Mouse (Mus musculus): Measurements from ENCODE around the gene Ankrd49. TPM values are rescaled to one million over a fixed set of nuclear protein-coding genes. Genes with fewer than 3 reads are reported as not detected.

Ankrd49 gene
- polyA plus RNA-seq, 1 experiment from 2014 or later: 20.7 TPM

DNA sequence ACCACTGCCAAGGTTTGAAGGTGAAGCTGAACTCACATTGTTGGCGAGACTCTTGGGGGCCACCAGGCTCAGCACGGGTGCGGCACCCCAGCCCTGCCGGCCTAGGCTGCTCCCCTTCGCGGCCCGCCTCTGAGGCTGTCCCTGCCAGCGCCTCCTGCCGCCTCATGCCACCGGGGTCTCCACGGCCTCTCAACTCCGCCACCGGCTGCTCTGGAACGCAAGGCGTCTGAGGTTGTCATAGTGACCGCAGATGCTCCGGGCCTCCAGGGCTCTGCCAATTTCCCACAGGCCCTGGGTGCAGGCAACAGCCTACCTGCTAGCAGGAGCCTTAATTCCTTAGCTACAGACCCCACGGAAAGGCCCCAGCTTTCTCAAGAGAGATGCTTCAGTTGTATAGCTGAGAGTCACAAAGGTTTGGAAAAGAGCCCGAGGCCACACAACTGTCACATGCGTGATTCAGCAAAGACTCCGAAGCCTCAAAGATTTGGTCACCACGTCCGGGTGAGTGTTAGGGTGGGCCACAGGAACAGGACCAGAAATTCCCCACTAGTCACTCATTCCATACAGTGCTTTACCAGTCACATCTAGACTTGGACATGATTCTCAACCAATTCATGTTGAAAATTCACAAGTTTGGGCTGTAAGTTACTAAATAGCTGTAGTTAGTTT, 13.7 kb downstream of the Ankrd49 start, which contains the start of gene 1700012B09Rik:
1700012B09Rik (minus strand) TSS at position 228 of the 669 bp plus-strand sequence.
- Histone ChIP-seq H3K4me1 (peaks cover 6% of the 10 kb centered on the region), H3K9me3 (no peaks in the 10 kb centered on the region), H3K4me3 (peak within 1 kb of the TSS; percentile 12; the same call in 1 of the 2 replicates), H3K36me3 (no peaks in the 10 kb centered on the region), H3K4me2 (peak within 1 kb of the TSS; percentile 52), H3K27me3 (replicated peaks) (peaks cover 68% of the 10 kb centered on the region), H3K27ac (replicated peaks) (no peak within 1 kb of the TSS), H3K9ac (0 out of 2 replicates have a peak within 1 kb of the TSS, but pooled peaks have one; percentile 44)
- 20% methylated on average over 23 of the region's 23 CpGs for WGBS
- ATAC-seq (ENCODE audit: extremely low read depth, insufficient number of reproducible peaks, low FRiP score, low TSS enrichment): no peak

DNA sequence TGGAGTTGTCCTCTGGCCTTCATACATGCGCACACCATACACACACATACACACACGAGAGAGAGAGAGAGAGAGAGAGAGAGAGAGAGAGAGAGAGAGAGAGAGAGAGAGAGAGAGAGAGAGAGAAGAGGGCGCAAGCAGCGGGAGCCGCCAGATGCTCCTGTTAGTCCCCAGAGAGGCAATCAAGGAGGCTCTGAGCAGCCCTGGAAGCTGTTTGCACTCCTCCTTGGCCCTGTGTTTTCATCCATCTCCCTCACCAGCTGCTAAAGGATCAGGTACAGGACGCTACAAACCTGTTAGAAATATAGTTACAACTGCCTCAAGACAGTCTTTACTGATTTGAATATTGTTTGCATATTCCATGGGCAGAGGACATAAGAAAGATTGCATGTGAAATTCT, 14.8 kb downstream of the Ankrd49 start:
- Histone ChIP-seq H3K4me3 (no peak overlapping the region), H3K4me1 (peaks cover 6% of the 10 kb centered on the region), H3K27me3 (replicated peaks) (peaks cover 72% of the 10 kb centered on the region), H3K4me2 (no peak overlapping the region), H3K9me3 (no peaks in the 10 kb centered on the region), H3K9ac (no peak overlapping the region), H3K36me3 (no peaks in the 10 kb centered on the region), H3K27ac (replicated peaks) (no peak overlapping the region)
- 55% methylated on average over 5 of the region's 6 CpGs for WGBS
- no peak for ATAC-seq (ENCODE audit: extremely low read depth, insufficient number of reproducible peaks, low FRiP score, low TSS enrichment)

DNA sequence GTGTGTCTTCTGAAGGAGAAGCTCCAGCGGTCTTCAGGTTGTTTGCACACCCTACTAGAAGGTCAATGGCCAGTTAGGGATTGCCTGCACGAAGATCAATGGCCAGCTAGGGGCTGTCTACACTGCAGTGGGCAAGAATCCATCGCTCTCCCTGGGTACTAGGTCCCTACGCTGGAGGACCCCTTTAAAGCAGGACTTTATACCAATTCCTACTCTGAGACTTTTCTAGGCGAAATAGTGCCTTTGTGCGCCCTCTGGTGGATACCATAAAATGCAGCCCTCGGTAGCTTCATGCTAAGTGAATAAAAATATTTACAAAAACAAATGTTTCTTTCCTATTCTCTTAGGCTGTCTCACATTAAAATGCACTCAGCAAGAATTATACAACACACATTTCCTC, 19.9 kb downstream of the Ankrd49 start:
- WGBS: 24% methylated on average over 7 of the region's 7 CpGs
- no peaks in the 10 kb centered on the region for H3K9me3 ChIP-seq
- no peak overlapping the region for H3K9ac ChIP-seq
- H3K4me3 ChIP-seq: no peak overlapping the region
- H3K27ac ChIP-seq (replicated peaks): no peak overlapping the region
- no peaks in the 10 kb centered on the region for H3K36me3 ChIP-seq
- ATAC-seq (ENCODE audit: extremely low read depth, insufficient number of reproducible peaks, low FRiP score, low TSS enrichment): no peak
- peaks cover 55% of the 10 kb centered on the region for H3K27me3 ChIP-seq (replicated peaks)
- H3K4me2 ChIP-seq: no peak overlapping the region
- no peaks in the 10 kb centered on the region for H3K4me1 ChIP-seq

DNA sequence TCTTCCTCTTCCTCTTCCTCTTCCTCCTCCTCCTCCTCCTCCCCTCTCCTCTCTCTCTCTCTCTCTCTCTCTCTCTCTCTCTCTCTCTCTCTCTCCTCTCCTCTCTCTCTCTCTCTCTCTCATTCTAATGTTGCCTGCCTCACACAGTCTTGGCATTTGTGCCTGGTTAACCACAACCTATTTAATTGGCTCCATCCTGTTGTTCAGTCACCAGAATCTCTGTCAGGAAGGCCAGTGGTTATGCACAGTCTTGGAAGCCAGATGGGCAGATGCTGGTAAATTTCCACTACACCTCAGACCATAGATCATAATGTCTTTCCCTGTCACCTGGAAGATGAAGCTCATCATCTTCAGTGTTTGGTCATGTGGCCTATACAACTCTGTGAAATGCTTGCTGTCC, 25.4 kb downstream of the Ankrd49 start:
- H3K27ac ChIP-seq (replicated peaks): no peak overlapping the region
- H3K4me3 ChIP-seq: no peak overlapping the region
- no peak for ATAC-seq (ENCODE audit: extremely low read depth, insufficient number of reproducible peaks, low FRiP score, low TSS enrichment)
- H3K4me2 ChIP-seq: no peak overlapping the region
- no peaks in the 10 kb centered on the region for H3K9me3 ChIP-seq
- H3K27me3 ChIP-seq (replicated peaks): peaks cover 25% of the 10 kb centered on the region
- no peak overlapping the region for H3K9ac ChIP-seq
- H3K4me1 ChIP-seq: no peaks in the 10 kb centered on the region
- no peaks in the 10 kb centered on the region for H3K36me3 ChIP-seq

DNA sequence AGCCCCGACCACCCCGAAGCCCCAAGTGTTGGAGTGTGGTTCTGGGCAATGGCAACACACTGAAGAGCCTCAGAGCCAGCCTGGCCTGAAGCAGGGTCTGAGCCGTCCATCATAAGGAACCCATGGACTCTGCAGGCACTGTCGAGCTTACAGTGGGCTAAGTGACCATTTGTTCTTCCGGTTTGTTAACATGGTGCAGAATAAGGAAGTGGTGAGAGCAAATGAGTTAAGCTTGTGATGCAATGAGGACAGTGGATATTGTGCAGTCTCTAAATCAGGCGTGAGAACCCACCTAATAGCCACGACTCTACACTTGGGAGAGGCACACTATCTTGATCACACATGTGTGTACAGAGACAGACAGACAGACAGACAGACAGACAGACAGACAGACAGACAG, 26.1 kb downstream of the Ankrd49 start:
- Histone ChIP-seq H3K36me3 (no peaks in the 10 kb centered on the region), H3K27me3 (replicated peaks) (peaks cover 19% of the 10 kb centered on the region; the same call in 1 of the 2 replicates), H3K9me3 (no peaks in the 10 kb centered on the region), H3K27ac (replicated peaks) (no peak overlapping the region), H3K4me3 (no peak overlapping the region), H3K9ac (no peak overlapping the region), H3K4me1 (no peaks in the 10 kb centered on the region), H3K4me2 (no peak overlapping the region)
- ATAC-seq (ENCODE audit: extremely low read depth, insufficient number of reproducible peaks, low FRiP score, low TSS enrichment): no peak
- WGBS: 56% methylated on average over 7 of the region's 7 CpGs

DNA sequence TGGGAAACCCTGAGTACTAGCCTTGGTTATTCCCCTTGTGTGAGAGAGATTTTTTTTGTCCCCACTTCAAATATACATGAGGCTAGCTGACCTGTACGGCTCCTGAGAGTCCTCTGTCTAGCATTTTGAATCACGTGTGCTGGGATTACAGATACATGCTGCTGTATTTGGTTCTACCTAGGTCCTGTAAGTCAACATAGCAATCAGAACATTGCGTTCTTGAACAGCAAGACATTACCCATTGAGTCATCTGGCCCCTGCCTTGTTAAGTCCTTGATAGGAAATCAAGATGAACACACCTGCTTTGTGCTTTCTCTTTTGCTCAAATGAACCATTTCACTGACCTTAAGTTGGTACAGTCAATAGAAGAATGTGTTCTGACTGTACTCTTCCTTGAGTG, 30.2 kb downstream of the Ankrd49 start:
- Histone ChIP-seq H3K27me3 (replicated peaks) (peaks cover 30% of the 10 kb centered on the region), H3K36me3 (no peaks in the 10 kb centered on the region), H3K27ac (replicated peaks) (no peak overlapping the region), H3K4me3 (no peak overlapping the region), H3K4me1 (peaks cover 9% of the 10 kb centered on the region), H3K9me3 (no peaks in the 10 kb centered on the region), H3K4me2 (no peak overlapping the region), H3K9ac (no peak overlapping the region)
- WGBS: 80% methylated on average over 3 of the region's 3 CpGs
- no peak for ATAC-seq (ENCODE audit: extremely low read depth, insufficient number of reproducible peaks, low FRiP score, low TSS enrichment)

DNA sequence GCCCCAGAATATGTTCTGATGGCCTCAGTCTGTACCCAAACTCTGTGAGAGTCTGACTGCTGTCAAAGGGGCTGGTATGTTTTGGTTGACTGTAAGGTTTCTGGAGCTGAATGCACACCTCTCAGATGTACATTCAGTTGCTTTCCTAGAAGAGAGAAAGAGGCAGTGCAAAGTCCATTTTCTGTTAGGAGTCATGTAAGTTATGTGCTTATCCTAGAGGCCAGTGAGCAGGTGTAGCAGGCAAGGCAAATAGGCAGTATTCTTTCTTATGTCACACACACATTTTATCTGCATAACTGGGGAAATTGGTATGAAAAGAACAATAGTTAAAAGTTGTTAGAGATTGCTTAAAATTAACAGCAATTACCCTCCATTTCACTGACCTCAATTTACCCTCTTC, 30.7 kb downstream of the Ankrd49 start:
- H3K36me3 ChIP-seq: no peaks in the 10 kb centered on the region
- no peak for ATAC-seq (ENCODE audit: extremely low read depth, insufficient number of reproducible peaks, low FRiP score, low TSS enrichment)
- no peak overlapping the region for H3K4me3 ChIP-seq
- H3K27ac ChIP-seq (replicated peaks): no peak overlapping the region
- no peak overlapping the region for H3K4me2 ChIP-seq
- no peak overlapping the region for H3K9ac ChIP-seq
- H3K27me3 ChIP-seq (replicated peaks): peaks cover 34% of the 10 kb centered on the region
- H3K9me3 ChIP-seq: no peaks in the 10 kb centered on the region
- H3K4me1 ChIP-seq: peaks cover 9% of the 10 kb centered on the region

DNA sequence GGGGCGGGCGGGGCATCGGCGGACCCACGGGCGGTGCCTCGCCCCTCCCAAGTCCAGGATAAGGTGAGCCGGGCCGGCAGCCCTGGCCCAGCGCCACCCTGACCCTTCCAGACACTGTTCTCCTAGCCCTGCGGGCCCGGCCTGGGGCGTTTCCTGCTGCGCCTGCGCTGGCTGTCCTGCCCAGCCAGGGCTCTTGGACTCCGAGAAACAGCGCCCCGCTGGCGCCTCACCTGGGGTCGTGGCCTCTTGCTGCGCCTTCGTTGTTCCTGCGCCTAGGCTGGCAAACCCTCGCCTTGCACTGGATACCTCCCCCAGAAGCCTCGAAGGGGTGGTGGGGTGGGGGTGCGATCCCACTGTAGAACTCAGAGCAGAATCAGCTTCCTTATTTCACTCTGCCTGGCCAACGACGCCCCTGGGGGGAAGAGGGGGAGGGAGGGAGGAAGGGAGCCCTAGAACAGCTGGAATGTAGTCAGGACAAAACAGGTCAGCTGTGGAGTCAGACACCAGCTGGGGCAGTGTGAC, 32.6 kb downstream of the Ankrd49 start, which contains the start of gene Fut4:
Fut4 (minus strand) TSS at position 393 of the 522 bp plus-strand sequence.
- Histone ChIP-seq H3K4me1 (peaks cover 9% of the 10 kb centered on the region), H3K4me3 (peak within 1 kb of the TSS; percentile 60), H3K9ac (peak within 1 kb of the TSS; percentile 81), H3K36me3 (no peaks in the 10 kb centered on the region), H3K27ac (replicated peaks) (no peak within 1 kb of the TSS), H3K27me3 (replicated peaks) (peaks cover 34% of the 10 kb centered on the region), H3K4me2 (peak within 1 kb of the TSS; percentile 94), H3K9me3 (no peaks in the 10 kb centered on the region)
- WGBS: under 1% methylated on average over 28 of the region's 28 CpGs
- ATAC-seq (ENCODE audit: extremely low read depth, insufficient number of reproducible peaks, low FRiP score, low TSS enrichment): peak; percentile 64; the same call in 1 of the 2 replicates

DNA sequence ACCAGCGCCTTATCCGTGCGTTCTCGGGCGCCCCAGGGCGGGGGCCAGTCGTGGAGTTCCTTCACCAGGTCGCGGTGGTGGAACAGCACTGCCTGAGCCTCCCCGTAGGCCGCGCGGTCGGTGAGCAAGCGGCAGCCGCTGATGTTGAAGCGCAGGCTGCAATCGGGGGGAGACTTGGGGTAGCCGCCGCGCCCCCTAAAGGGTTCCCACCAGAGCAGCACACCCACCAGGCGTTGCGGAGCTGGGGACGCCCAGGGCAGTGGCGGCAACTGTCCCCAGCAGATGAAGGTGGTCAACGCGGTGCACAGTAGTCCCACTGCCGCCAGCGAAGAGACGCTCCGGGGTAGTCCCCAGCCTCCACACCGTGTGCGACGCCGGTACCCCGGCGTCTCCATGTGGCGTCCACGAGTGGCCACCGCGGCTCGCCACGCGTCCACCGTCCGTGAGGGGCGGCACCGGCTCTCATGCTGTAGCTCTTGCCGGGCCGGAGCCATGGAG, 33.1 kb downstream of the Ankrd49 start:
- Histone ChIP-seq H3K9me3 (no peaks in the 10 kb centered on the region), H3K27me3 (replicated peaks) (peaks cover 34% of the 10 kb centered on the region), H3K4me2 (peak overlapping the region; percentile 94), H3K4me1 (peaks cover 9% of the 10 kb centered on the region), H3K36me3 (no peaks in the 10 kb centered on the region), H3K4me3 (peak overlapping the region; percentile 60), H3K9ac (peak overlapping the region; percentile 81), H3K27ac (replicated peaks) (no peak overlapping the region)
- WGBS: under 1% methylated on average over 49 of the region's 50 CpGs
- peak; percentile 32; the same call in 1 of the 2 replicates for ATAC-seq (ENCODE audit: extremely low read depth, insufficient number of reproducible peaks, low FRiP score, low TSS enrichment)

DNA sequence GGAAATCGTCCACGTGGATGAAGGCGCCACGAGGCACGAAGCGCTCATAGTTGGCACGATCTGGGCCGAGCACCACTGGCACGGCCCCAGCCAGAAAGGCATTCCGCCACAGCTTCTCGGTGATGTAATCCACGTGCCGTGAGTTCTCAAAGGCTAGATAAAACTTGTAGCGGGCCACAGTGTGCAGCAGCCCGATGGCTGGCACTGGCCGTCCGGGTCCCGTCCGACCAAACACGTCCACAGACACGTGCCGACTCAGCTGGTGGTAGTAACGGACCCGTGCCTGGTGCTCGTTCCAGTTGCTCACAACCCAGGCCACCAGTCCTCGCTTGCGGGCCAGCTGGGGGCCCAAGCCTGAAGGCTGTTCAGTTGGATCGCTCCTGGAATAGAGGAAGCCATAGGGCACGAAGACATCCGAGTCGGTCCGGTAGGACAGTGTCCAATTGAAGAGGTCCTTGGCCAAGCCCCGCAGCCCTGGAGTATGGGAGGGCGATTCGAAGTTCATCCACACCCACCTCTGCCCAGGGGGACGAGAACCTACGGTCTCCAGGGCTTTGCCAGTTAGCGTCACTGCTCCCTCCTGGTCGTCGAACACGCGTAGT, 33.7 kb downstream of the Ankrd49 start:
- Histone ChIP-seq H3K4me2 (peak overlapping the region; percentile 94), H3K27ac (replicated peaks) (no peak overlapping the region), H3K36me3 (no peaks in the 10 kb centered on the region), H3K9me3 (no peaks in the 10 kb centered on the region), H3K4me3 (peak overlapping the region; percentile 60), H3K9ac (peak overlapping the region; percentile 81), H3K27me3 (replicated peaks) (peaks cover 34% of the 10 kb centered on the region), H3K4me1 (peaks cover 9% of the 10 kb centered on the region)
- 41% methylated on average over 42 of the region's 42 CpGs for WGBS
- no peak for ATAC-seq (ENCODE audit: extremely low read depth, insufficient number of reproducible peaks, low FRiP score, low TSS enrichment)

DNA sequence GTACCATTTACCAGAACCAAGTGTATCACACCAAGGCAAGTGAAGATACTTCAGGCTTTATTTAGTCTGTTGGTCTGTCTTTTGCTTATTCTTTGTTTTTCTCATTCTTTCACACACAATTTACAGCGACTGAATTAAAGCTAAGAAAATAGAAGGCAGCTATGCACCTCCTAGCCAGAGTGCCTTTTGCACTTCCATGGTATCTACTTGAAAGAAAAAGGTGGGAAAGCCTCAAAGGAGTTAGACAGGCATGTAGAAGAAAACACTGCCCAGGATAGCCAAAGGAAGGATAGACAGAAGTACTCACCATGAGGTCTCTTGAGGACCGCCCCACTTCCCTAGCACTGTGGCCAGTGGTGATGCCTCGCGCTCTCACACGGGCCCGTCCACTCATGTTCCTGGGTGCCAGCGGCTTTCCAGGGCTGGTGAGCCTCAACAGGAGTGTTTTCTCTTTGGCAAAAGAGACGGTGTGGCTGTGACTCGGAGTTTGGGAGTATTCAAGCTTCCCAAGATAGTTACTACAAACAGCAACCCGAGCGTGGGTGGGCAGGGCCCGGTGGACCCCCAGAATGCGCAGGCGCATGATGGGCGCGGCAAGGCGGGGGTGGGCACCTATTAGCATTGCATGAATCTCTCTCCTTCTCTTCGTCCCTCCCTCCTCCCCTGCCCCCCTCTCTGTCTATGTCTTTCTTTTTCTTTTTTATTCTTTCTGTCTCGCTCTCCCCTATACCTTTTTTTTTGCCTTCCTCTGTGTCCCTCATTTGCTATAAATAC, 44.3 kb downstream of the Ankrd49 start, which contains the start of gene Piwil4:
Piwil4 (minus strand) TSS at position 583 of the 774 bp plus-strand sequence.
- H3K27me3 ChIP-seq (replicated peaks): 0 out of 2 replicates have a peak, but pooled peaks cover 9% of the 10 kb centered on the region
- H3K9ac ChIP-seq: no peak within 1 kb of the TSS
- no peaks in the 10 kb centered on the region for H3K9me3 ChIP-seq
- no peaks in the 10 kb centered on the region for H3K36me3 ChIP-seq
- 75% methylated on average over 19 of the region's 19 CpGs for WGBS
- H3K27ac ChIP-seq (replicated peaks): no peak within 1 kb of the TSS
- no peak within 1 kb of the TSS for H3K4me3 ChIP-seq
- ATAC-seq (ENCODE audit: extremely low read depth, insufficient number of reproducible peaks, low FRiP score, low TSS enrichment): no peak
- H3K4me2 ChIP-seq: no peak within 1 kb of the TSS
- no peaks in the 10 kb centered on the region for H3K4me1 ChIP-seq
